Mouse (Mus musculus) midbrain, embryonic 10.5 days (tissue): ENCODE results near the gene Unc13d. TPM values are rescaled to one million over a fixed set of nuclear protein-coding genes. Genes with fewer than 3 reads are reported as not detected.

ENCODE experiments used
- DNase-seq: peaks from one replicate; pipeline ENCODE4 v3.0.0-alpha.2; 2017; ENCODE audit warnings: low spot score
- H3K27ac ChIP-seq: fragments of 300-500 bp; sonication (generic); replicated peaks from 2 replicates; pipeline ENCODE4 v1.5.1; 2016; ENCODE audit warnings: mild to moderate bottlenecking
- H3K27me3 ChIP-seq: fragments of 300-500 bp; sonication (generic); 2 replicates; pipeline ENCODE4 v1.6.1; 2016; ENCODE audit warnings: low read depth, mild to moderate bottlenecking; ENCODE audit not compliant: poor library complexity, severe bottlenecking
- H3K36me3 ChIP-seq: fragments of 300-500 bp; sonication (generic); 2 replicates; pipeline ENCODE4 v1.6.1; 2016; ENCODE audit warnings: mild to moderate bottlenecking, moderate library complexity
- H3K4me1 ChIP-seq: fragments of 300-500 bp; sonication (generic); 2 replicates; pipeline ENCODE4 v1.6.1; 2016
- H3K4me3 ChIP-seq: fragments of 300-500 bp; sonication (generic); 2 replicates; pipeline ENCODE4 v1.5.1; 2016; ENCODE audit warnings: mild to moderate bottlenecking, moderate library complexity
- H3K9me3 ChIP-seq: fragments of 300-500 bp; sonication (generic); replicated peaks from 2 replicates; pipeline ENCODE4 v1.6.1; 2016; ENCODE audit warnings: mild to moderate bottlenecking
- WGBS: fragments of 180-500 bp; shearing (Covaris S2); methylation state at CpG from one replicate; pipeline ENCODE4 v1.1.7; 2016; 5-methylcytosine and 5-hydroxymethylcytosine counted together
- polyA plus RNA-seq: library from polyadenylated mRNA; unstranded; fragments of >200 nt; fragmentation: Nextera tagmentation; extraction: Ambion mirVana; gene quantifications from 2 replicates; pipeline ENCODE4 v1.2.1, GENCODE M21; 2016

Unc13d gene
- polyA plus RNA-seq, 1 experiment from 2014 or later = 3.1 TPM

DNA sequence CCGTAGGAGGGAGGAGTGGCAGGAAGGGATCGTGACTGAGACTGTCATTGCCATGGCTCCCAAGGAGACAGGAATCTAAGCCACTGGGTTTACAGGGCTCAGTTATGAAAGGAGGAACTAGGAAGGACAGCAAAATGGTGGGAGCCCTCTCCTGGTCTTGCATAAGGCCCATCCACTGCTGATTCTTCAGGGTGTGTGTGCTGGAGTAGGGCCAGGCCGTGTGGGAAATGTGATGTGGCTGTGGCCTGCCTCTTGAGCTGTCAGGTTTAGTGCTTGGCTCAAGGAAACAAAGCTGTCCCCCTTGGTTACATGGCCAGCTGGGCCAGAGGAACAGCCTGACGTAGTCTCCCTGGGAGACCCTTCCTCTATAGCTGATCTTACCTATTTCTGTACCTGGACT is 27.6 kb downstream of the Unc13d start:
- H3K36me3 ChIP-seq = peaks cover 100% of the 10 kb centered on the region
- no peaks in the 10 kb centered on the region for H3K9me3 ChIP-seq
- no peaks in the 10 kb centered on the region for H3K27me3 ChIP-seq
- no peaks in the 10 kb centered on the region for H3K4me1 ChIP-seq
- WGBS = 89% methylated on average over 4 of the region's 4 CpGs
- H3K27ac ChIP-seq = no peak overlapping the region
- no peak for DNase-seq
- H3K4me3 ChIP-seq = no peak overlapping the region

DNA sequence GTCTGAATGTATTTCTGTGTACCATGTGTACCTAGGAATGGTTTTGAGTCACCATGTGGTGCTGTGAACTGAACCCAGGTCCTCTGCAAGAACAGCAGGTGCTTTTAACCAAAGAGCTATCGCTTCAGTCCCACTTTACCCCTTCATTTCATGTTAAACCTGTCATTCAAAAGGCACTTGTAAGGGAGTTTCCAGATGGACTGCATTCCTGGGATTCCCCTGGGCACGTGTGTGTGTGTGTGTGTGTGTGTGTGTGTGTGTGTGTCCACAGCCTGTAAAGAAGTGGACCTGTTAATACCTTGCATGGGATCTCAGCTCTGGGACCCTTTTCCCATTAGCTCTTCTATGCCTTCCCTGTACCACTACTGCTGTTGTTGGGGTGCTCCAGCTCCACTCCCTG is 28.2 kb downstream of the Unc13d start:
- no peak overlapping the region for H3K4me3 ChIP-seq
- 89% methylated on average over 2 of the region's 2 CpGs for WGBS
- H3K27ac ChIP-seq = no peak overlapping the region
- no peaks in the 10 kb centered on the region for H3K27me3 ChIP-seq
- peaks cover 100% of the 10 kb centered on the region for H3K36me3 ChIP-seq
- H3K9me3 ChIP-seq = no peaks in the 10 kb centered on the region
- no peak for DNase-seq
- H3K4me1 ChIP-seq = no peaks in the 10 kb centered on the region

DNA sequence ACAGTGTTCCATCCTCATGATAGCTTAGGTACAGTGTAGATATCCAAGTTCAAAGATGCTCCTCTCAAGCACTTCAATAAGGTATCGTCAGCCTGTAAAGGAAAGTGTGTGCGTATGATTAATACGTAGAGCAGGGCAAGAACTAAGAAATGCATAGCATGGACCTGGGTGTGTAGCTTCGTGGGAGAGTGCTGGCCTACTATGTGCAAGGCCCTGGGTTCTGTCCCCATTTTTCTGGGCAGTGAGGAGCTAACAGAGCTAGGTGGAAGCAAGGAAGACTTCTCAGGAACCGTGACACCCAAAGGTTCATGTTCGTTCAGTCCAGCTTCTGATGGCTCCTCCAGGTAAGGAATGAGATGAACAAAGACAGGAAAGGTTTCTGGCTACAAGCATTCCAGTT is 32.6 kb downstream of the Unc13d start:
- no peaks in the 10 kb centered on the region for H3K27me3 ChIP-seq
- no peak overlapping the region for H3K27ac ChIP-seq
- no peaks in the 10 kb centered on the region; the same call in 1 of the 2 replicates for H3K9me3 ChIP-seq
- H3K4me1 ChIP-seq = no peaks in the 10 kb centered on the region
- peaks cover 98% of the 10 kb centered on the region for H3K36me3 ChIP-seq
- no peak for DNase-seq
- WGBS = 94% methylated on average over 6 of the region's 6 CpGs
- H3K4me3 ChIP-seq = no peak overlapping the region

DNA sequence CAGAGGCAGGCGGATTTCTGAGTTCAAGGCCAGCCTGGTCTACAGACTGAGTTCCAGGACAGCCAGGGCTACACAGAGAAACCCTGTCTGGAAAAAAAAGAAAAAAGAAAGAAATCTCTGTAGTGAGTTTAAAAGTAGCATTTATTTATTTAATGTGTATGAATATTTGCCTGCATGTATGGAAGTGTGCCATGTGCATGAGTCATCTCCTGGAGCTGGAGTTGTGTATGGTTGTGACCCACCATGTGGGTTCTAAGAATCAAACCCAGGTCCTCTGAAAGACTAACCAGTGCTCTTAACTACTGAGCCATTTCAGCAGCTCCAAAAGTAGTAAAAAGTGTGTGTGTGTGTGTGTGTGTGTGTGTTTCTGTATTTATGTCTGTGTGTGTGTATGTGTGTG is 34.5 kb downstream of the Unc13d start:
- WGBS = 95% methylated on average over 1 of the region's 1 CpGs
- Histone ChIP-seq H3K4me1 (no peaks in the 10 kb centered on the region), H3K27ac (no peak overlapping the region), H3K9me3 (no peaks in the 10 kb centered on the region; the same call in 1 of the 2 replicates), H3K27me3 (no peaks in the 10 kb centered on the region), H3K4me3 (no peak overlapping the region), H3K36me3 (peaks cover 97% of the 10 kb centered on the region)
- no peak for DNase-seq

DNA sequence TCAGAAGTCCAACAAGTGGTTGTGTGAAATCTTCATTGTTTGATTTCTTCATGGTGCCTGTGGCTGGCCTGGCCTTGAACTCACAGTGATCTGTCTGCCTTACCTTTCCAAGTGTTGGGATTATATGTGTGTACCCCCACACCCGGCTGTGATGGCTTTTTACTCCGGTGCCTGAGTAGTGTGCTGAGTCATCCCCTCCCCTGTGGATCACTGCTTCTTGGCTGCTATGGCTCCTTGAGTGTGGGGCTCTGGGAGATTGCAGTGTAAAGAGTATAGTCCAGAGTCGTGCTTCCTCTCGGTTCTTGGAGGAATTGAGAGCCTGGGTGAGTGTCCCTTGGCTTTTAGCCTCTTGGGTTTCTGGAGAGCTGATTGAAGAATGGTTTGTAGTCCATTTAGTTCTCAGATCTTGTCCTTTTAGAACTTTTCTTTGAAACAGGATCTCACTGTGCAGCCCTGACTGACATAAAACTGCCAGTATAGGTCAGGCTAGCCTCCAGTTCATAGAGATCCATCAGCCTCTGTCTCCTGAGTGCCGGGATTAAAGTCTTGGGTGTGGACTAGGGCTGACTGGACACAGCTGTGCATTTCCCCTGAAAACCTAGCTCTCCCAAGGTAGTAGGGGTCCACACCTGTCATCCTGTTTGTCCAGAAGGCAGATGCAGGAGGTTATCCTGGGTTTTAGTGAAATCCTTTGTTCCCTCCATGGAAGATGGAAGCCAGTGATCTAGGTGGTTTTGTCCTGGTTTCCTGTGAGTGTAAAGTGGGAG is 35.2 kb downstream of the Unc13d start:
- Histone ChIP-seq H3K9me3 (no peaks in the 10 kb centered on the region; the same call in 1 of the 2 replicates), H3K27me3 (no peaks in the 10 kb centered on the region), H3K4me1 (no peaks in the 10 kb centered on the region), H3K36me3 (peaks cover 95% of the 10 kb centered on the region), H3K4me3 (no peak overlapping the region), H3K27ac (no peak overlapping the region)
- WGBS = 94% methylated on average over 5 of the region's 5 CpGs
- DNase-seq = no peak

DNA sequence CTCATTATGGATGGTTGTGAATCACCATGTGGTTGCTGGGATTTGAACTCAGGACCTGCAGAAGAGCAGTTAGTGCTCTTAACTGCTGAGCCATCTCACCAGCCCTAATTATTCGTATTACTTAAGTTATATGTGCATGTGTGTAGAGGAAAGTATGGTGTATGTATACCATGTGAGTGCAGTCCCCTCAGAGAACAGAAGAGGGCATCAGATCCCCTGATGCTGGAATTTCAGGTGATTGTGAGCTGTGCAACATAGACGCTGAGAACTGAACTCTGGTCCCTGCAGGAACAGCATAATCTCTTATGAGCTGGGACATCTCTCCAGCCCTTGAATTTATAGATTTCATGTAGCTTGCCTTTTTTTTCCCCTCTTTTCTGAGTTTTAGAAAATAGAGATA is 35.9 kb downstream of the Unc13d start:
- Histone ChIP-seq H3K27ac (no peak overlapping the region), H3K36me3 (peaks cover 88% of the 10 kb centered on the region), H3K4me3 (no peak overlapping the region), H3K27me3 (no peaks in the 10 kb centered on the region), H3K4me1 (no peaks in the 10 kb centered on the region), H3K9me3 (no peaks in the 10 kb centered on the region; the same call in 1 of the 2 replicates)
- WGBS = 97% methylated on average over 2 of the region's 2 CpGs
- no peak for DNase-seq

DNA sequence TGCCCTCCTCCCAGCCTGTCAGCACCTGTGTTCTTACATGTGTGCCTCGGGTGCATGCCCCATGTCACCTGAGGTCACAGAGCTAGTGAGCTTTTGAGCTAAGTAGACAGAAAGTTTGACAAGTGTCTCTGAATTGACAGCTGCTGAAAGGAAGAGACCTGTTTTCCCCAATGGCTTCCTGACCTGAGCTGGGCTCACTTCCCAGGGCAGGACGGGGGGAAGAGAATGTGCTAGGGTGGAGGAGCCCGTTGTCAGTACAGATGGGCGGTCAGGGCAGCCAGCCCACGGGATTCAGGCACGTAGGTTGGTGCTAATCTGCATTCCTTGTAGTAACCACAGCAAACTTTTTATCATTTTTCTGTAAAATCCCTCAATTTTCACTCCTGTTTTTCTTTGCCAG is 37.2 kb downstream of the Unc13d start:
- Histone ChIP-seq H3K9me3 (no peaks in the 10 kb centered on the region; the same call in 1 of the 2 replicates), H3K36me3 (peaks cover 84% of the 10 kb centered on the region), H3K27ac (no peak overlapping the region), H3K27me3 (no peaks in the 10 kb centered on the region), H3K4me1 (no peaks in the 10 kb centered on the region), H3K4me3 (no peak overlapping the region)
- WGBS = 95% methylated on average over 6 of the region's 6 CpGs
- DNase-seq = no peak

DNA sequence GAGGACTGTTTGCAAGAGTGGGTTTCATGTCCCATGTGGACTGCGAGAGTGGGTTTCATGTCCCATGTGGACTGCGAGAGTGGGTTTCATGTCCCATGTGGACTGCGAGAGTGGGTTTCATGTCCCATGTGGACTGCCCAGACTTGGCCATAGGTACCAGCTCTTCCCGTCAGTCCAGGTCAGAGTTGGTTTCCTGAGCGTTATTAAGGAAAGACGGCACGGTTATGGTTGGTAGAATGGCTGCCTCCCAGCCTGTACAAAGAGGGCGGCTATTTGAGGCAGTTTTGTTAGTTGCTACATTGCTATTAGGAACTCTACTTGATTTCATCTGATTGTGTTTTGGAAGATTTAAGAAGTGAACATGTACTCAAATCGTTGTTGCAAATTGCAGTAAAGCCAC is 39.9 kb downstream of the Unc13d start:
- Histone ChIP-seq H3K27me3 (no peaks in the 10 kb centered on the region), H3K36me3 (peaks cover 82% of the 10 kb centered on the region), H3K27ac (no peak overlapping the region), H3K9me3 (no peaks in the 10 kb centered on the region; the same call in 1 of the 2 replicates), H3K4me1 (peaks cover 3% of the 10 kb centered on the region; the same call in 1 of the 2 replicates), H3K4me3 (no peak overlapping the region)
- whole genome bisulfite sequencing = 96% methylated on average over 9 of the region's 9 CpGs
- DNase-seq = no peak

DNA sequence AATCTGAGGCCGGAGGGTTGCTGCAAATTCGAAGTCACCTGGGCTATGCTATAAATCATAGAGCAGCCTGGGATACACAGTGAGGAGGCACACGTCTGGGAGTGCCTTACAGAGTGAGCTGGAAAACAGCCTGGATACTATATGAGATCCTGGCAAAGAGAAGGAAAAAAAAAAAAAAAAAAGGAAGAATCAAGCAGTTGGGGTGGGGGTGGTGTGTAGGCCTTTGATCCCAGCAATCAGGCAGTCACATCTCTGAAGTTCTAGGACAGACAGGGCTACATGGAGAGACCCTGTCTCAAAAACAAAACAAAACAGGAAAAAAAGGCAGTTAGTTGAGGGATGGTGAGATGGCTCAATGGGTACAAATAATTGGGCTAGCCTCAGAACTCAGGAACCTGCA is 41.1 kb downstream of the Unc13d start:
- Histone ChIP-seq H3K4me3 (no peak overlapping the region), H3K27me3 (no peaks in the 10 kb centered on the region), H3K36me3 (peaks cover 82% of the 10 kb centered on the region), H3K9me3 (no peaks in the 10 kb centered on the region; the same call in 1 of the 2 replicates), H3K27ac (no peak overlapping the region), H3K4me1 (peaks cover 10% of the 10 kb centered on the region)
- DNase-seq = no peak
- WGBS = 95% methylated on average over 3 of the region's 3 CpGs

DNA sequence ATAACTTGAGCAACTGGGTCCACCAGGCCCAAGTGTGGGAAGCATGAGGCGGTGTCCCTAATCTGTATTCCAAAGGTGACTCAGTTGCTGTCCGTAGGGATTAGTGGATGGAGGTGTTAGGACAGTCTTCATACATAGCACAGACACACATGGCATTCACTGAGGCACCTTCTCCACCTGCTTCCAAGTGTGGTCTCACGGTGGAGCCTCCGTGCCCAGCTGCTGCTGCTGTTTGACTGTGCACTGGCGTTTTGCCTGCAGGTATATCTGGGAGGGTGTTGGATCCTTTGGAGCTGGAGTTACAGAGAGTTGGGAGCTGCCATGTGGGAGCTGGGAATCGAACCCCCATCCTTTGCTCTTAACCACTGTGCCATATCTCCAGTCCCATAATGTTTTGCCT is 43.2 kb downstream of the Unc13d start:
- Histone ChIP-seq H3K27me3 (no peaks in the 10 kb centered on the region), H3K4me3 (no peak overlapping the region), H3K27ac (no peak overlapping the region), H3K9me3 (no peaks in the 10 kb centered on the region), H3K36me3 (peaks cover 65% of the 10 kb centered on the region), H3K4me1 (peaks cover 23% of the 10 kb centered on the region)
- WGBS = 93% methylated on average over 6 of the region's 6 CpGs
- DNase-seq = no peak

DNA sequence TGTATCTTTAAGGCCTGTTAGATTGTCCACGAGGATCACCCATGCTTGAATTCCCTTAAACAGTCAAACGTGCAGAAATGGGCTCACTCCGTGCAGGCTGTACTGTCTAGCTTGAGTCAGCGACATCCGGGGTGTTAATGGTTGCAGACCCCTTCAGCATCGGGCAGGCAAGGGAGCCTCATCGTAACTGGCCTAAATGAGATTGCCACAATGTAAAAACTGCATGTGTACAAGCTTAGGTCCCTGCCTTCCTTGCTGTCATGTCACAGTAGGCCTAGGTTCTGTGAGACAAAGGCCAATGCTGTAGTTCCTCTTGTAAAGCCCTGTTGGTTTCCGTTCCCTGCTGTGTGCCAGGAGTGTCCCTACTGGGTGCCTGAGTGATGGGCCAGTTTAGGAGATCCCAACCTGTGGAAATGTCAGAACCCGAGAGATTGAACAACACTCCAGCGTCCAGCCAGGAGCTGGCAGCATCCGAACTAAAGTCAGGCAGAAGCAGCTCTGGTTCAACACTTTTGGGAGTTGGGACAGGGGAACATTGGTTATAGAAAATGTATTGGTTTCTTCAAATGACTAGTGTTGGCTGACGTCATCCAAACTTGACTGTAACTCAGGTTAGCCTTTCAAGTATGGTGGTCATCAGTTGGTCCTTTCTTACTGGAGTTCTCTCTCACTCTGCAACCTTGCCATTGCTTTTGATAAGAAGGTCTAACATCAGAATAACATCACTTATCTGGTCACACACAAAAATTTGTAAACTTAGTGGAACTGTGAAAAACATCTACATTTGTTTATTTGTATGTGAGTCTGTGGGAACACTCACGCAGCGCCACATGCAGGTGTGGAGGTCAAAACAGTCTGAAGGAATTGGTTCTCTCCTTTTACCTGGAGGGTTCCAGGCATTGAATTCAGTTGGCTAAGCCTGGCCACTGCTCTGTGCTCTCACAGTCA is 46.6 kb downstream of the Unc13d start:
- Histone ChIP-seq H3K4me1 (peaks cover 25% of the 10 kb centered on the region), H3K4me3 (peak overlapping the region; percentile 81), H3K27ac (peak overlapping the region; percentile 99), H3K9me3 (no peaks in the 10 kb centered on the region), H3K27me3 (no peaks in the 10 kb centered on the region), H3K36me3 (peaks cover 40% of the 10 kb centered on the region)
- peak; percentile 36 for DNase-seq
- 34% methylated on average over 14 of the region's 14 CpGs for WGBS

DNA sequence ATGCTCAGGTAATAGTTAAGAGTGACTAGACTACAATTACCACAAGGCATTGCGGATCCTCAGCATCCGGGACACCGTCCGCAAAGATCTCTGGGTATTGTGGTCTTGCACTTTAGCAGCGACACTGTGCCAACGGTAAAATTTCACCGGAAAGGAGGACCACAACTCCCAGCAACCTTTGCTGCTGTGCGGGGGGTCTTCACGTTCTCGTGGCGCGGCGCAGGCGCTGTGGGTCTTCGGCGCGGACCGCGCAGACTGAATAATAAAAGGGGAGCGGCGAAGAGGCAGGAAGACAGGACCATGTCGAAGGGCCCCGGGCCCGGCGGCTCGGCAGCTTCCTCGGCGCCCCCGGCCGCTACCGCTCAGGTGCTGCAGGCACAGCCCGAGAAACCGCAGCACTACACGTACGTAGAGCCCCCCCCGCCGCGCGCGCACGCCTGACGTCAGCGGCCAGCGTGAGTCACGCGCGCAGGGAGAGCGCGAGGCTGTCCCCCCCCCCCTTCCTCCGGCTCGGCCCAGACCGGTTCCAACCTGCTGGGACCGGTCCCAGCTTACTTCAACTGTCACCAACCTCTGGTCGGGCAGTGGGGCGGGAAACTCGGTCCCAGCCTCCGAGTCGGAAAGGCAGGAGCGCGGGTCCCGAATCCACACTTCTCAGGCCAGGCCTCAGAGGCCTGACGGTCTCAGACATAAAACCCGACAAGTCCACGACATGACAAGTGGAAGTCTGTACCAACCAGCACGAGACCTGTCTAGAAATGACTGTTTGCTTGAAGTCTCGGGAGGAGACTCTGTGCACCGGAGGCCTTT is 47.5 kb downstream of the Unc13d start, which contains the start of gene Unk:
Unk (plus strand) TSS at position 235 of the 810 bp plus-strand sequence.
- Histone ChIP-seq H3K27ac (peak within 1 kb of the TSS; percentile 99), H3K36me3 (peaks cover 35% of the 10 kb centered on the region), H3K4me3 (peak within 1 kb of the TSS; percentile 81), H3K4me1 (peaks cover 25% of the 10 kb centered on the region), H3K9me3 (no peaks in the 10 kb centered on the region), H3K27me3 (no peaks in the 10 kb centered on the region)
- DNase-seq = peak; percentile 98
- under 1% methylated on average over 62 of the region's 67 CpGs for WGBS
